Mouse (Mus musculus) cerebellum, adult 2 months (tissue): ENCODE results near the gene Pspc1. TPM values are rescaled to one million over a fixed set of nuclear protein-coding genes. Genes with fewer than 3 reads are reported as not detected.
"Not testable (repeated sequence)": the region's sequence is repeated elsewhere in the genome, so short reads cannot be mapped to it uniquely, and the experiment has no call there.

ENCODE experiments used
- DNase-seq, 2 experiments: peaks; one replicate each; pipeline ENCODE4 v3.0.0; 2021
- H3K27ac ChIP-seq: fragments of 200-500 bp; 2 replicates; pipeline ENCODE4 v1.5.1; 2012; ENCODE audit warnings: low read length, control low read depth, inconsistent platforms; ENCODE audit not compliant: insufficient read depth
- H3K27me3 ChIP-seq: fragments of 200-500 bp; 2 replicates; pipeline ENCODE4 v1.6.1; 2012; ENCODE audit warnings: inconsistent platforms, mild to moderate bottlenecking, low read length, moderate library complexity; ENCODE audit not compliant: control insufficient read depth, insufficient read depth
- H3K4me1 ChIP-seq: fragments of 200-500 bp; 2 replicates; pipeline ENCODE4 v1.6.1; 2011; ENCODE audit warnings: low read length; ENCODE audit not compliant: control insufficient read depth, insufficient read depth
- H3K4me3 ChIP-seq: fragments of 200-500 bp; replicated peaks from 2 replicates; pipeline ENCODE3; 2011; ENCODE audit warnings: mild to moderate bottlenecking, low read depth, low read length, control low read depth; ENCODE audit not compliant: insufficient read depth
- CTCF ChIP-seq: fragments of 200-500 bp; IDR thresholded peaks from 2 replicates; pipeline ENCODE4 v1.5.1; 2011; ENCODE audit warnings: low read depth, mild to moderate bottlenecking, control low read depth, low read length, moderate library complexity, borderline replicate concordance; ENCODE audit not compliant: insufficient read depth
- POLR2A ChIP-seq: fragments of 200-500 bp; IDR thresholded peaks from 2 replicates; pipeline ENCODE4 v1.6.1; 2011; ENCODE audit warnings: low read length, control low read depth, borderline replicate concordance; ENCODE audit not compliant: insufficient read depth
- WGBS: fragments of 180-500 bp; shearing (Covaris S2); methylation state at CpG from one replicate; pipeline ENCODE4 v1.1.7; 2018; 5-methylcytosine and 5-hydroxymethylcytosine counted together
- polyA plus RNA-seq: library from polyadenylated mRNA; depleted of rRNA; stranded (reverse); fragments of >200 nt; gene quantifications from 2 replicates; pipeline ENCODE4 v1.2.3, GENCODE M21; 2012; rRNA removed

Pspc1 gene
- polyA plus RNA-seq = 30.8 and 31.5 TPM in 2 replicates

- DNase-seq = peak; percentile 98
- TF ChIP-seq CTCF = no peak
- TF ChIP-seq POLR2A = peak; percentile 95
- Histone ChIP-seq H3K4me3 (peak within 1 kb of the TSS; percentile 76), H3K27me3 (no peaks in the 10 kb centered on the region), H3K27ac (peak within 1 kb of the TSS; percentile 79), H3K4me1 (no peaks in the 10 kb centered on the region)
- WGBS = 1% methylated on average over 36 of the region's 36 CpGs
Measured at GRCm38 (mm10) chr14:56778200-56778932, at the start of gene Pspc1. Gene Pspc1, minus strand, starts transcription at chr14:56778316.

- H3K27ac ChIP-seq = no peak overlapping the region
- DNase-seq = no peak
- TF ChIP-seq POLR2A = no peak
- no peak for TF ChIP-seq CTCF
- no peaks in the 10 kb centered on the region for H3K4me1 ChIP-seq
- no peaks in the 10 kb centered on the region for H3K27me3 ChIP-seq
- no peak overlapping the region for H3K4me3 ChIP-seq
Measured at GRCm38 (mm10) chr14:56824562-56824961, 46.4 kb upstream of the Pspc1 start.

GRCm38 (mm10) chr14:56817616-56818015, 39.5 kb upstream of the Pspc1 start:
- Histone ChIP-seq H3K4me3 (no peak overlapping the region), H3K4me1 (peaks cover 3% of the 10 kb centered on the region; the same call in 1 of the 2 replicates), H3K27me3 (no peaks in the 10 kb centered on the region), H3K27ac (no peak overlapping the region)
- DNase-seq = no peak
- TF ChIP-seq POLR2A = no peak
- TF ChIP-seq CTCF = no peak
- 25% methylated on average over 11 of the region's 11 CpGs for WGBS

- 87% methylated on average over 4 of the region's 4 CpGs for WGBS
- Histone ChIP-seq H3K27ac (no peak overlapping the region), H3K4me1 (peaks cover 3% of the 10 kb centered on the region; the same call in 1 of the 2 replicates), H3K27me3 (no peaks in the 10 kb centered on the region), H3K4me3 (no peak overlapping the region)
- TF ChIP-seq POLR2A (no peak), CTCF (no peak)
- DNase-seq = no peak
Measured at GRCm38 (mm10) chr14:56817131-56817530, 39.0 kb upstream of the Pspc1 start.

- Histone ChIP-seq H3K27me3 (no peaks in the 10 kb centered on the region), H3K4me3 (no peak overlapping the region), H3K27ac (no peak overlapping the region), H3K4me1 (peaks cover 3% of the 10 kb centered on the region; the same call in 1 of the 2 replicates)
- no peak for DNase-seq
- TF ChIP-seq CTCF (no peak), POLR2A (no peak)
- WGBS = 96% methylated on average over 4 of the region's 4 CpGs
Measured at GRCm38 (mm10) chr14:56816541-56816940, 38.4 kb upstream of the Pspc1 start.

- Histone ChIP-seq H3K27me3 (no peaks in the 10 kb centered on the region), H3K4me3 (peak overlapping the region; percentile 85), H3K27ac (peak overlapping the region; percentile 92), H3K4me1 (peaks cover 3% of the 10 kb centered on the region; the same call in 1 of the 2 replicates)
- DNase-seq = peak; percentile 84 to 85
- WGBS = under 1% methylated on average over 35 of the region's 35 CpGs
- TF ChIP-seq CTCF (peak; percentile 44), POLR2A (0 out of 2 replicates have a peak, but pooled peaks have one; percentile 13)
Measured at GRCm38 (mm10) chr14:56812520-56813036, 34.5 kb upstream of the Pspc1 start.

- H3K4me1 ChIP-seq, H3K27me3 ChIP-seq: not testable (repeated sequence)
- TF ChIP-seq POLR2A = 0 out of 2 replicates have a peak, but pooled peaks have one; percentile 35
- Histone ChIP-seq H3K4me3 (peak within 1 kb of the TSS; percentile 96), H3K27ac (peak within 1 kb of the TSS; percentile 96)
- WGBS = under 1% methylated on average over 39 of the region's 72 CpGs
- peak; percentile 86 to 95 for DNase-seq
Measured at GRCm38 (mm10) chr14:56811701-56812339, 33.7 kb upstream of the Pspc1 start, which contains the start of gene Zmym5. Gene Zmym5, minus strand, starts transcription at chr14:56811716.
